Mouse (Mus musculus): ENCODE data around the gene Prss27.
A peak's percentile ranks its signal among the peaks of the same experiment; 100 is the strongest.
"Not testable (repeated sequence)": the region's sequence is repeated elsewhere in the genome, so short reads cannot be mapped to it uniquely, and the experiment has no call there.

Gene Prss27

DNA sequence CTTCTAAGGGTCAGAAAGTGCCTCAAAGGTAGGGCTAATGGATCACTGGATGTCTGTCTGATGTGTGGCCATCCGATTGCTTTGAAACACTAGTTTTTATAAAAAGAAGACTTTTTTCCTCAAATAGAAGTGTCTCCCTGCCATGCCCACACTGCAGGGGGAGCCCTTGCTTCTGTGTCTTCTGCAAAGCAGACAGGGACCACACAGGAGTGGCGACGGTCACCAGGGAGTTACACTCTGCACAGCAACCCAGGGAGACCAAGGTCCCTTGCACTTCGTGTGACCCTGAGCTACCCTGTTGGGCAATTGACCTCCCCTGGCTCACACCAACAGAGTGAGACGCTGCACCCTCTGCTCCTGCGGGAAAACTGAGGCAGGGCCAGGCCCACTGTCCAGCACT, 990 bp upstream of the Prss27 start:
- DNase-seq = no peak

DNA sequence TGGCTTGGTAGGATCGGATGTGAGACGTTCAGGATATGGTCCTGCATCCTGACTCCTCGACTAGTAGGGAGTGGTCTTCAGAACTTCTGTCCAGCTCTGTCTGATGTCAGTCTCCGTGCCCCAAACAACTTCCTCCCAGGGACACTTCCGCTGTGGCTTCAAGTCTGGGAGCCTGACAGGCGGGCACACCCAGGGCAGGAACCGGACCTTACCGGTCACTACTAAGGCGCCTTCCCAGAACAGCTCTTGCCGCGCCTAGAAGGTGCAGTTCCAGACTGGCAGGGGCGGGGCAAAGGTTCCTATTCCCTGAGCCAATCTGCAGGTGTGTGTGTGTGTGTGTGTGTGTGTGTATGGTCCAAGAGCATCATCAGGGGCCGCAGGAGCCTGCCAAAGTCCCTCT, 584 bp upstream of the Prss27 start:
- no peak for DNase-seq

DNA sequence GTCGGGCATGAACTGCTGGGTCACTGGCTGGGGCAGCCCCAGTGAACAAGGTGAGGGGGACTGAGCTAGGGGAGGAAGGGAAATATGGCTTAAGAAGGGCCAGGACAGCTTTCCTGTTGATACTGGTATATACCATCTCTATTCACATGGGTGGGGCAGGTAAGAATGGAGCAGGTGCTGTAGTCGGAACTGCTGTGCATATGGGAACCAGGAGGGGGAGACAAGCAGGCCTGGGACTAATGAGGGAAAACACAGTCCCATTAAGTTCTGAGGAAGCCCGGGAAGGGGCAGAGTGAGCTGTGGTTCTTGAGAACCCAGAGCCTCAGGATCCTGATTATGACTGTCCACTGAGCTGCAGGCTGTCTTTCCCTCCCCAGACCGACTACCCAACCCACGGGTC, 6.5 kb downstream of the Prss27 start:
- DNase-seq = no peak

DNA sequence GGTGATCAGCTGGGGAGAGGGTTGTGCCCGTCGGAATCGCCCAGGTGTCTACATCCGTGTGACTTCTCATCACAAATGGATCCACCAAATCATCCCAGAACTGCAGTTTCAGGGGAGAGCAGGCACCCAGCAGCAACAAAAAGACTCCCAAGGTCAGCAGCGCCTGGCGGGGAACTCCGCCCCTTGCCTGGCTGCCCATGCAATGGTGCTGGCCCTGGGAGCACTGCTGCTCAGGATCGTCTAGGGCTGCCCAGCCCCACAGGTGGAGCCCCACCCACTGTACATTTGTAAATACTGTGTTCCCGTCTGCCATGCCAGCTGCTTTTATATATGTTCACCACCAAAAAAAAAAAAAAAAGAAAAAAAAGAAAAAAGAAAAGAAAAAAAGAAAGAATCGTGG, 7.7 kb downstream of the Prss27 start:
- no peak for DNase-seq

DNA sequence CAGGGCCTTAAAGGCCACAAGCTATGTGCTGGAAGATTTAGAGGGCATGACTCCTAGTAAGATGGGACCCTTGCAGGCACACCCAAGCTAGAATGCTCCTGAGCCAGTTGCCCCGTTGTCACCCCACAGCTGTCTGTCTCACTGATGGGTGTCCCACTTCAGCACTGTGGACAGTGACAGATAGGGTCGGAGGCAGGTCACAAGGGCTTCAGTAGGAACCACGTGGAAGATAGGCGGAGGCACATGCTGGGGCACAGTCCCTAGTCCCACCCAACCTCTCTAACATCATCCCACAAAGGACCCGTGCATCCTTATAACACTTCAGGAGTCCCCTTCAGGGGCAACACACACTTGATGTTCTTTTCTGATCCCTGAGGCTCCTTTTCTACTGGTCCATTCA, 8.1 kb downstream of the Prss27 start:
- DNase-seq = no peak

DNA sequence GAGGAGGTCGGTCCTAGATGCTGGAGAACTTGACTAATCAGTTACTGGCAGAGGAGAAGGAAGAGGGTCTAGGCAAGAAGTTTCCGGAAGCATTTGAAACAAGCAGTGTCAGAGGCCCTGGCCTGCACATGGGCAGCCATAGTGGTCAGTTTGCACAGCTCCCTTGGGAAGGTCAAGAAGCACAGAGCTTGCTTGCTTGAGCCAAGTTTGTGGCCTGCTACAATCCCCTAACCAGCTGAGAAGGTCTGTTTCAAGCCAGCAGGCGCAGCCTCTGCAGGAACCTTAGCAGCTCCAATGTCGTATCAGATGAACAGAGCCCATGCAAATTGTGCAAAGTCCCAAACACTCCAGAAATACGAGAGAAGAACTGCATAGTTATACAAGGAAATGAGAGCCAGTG, 10.1 kb downstream of the Prss27 start:
- no peak for DNase-seq

GRCm38 (mm10) chr17:24049008-24049407, 11.1 kb downstream of the Prss27 start:
- no peak for DNase-seq

- peak; percentile 21 to 30 for DNase-seq
These were observed 19.0 kb downstream of the Prss27 start for GRCm38 (mm10) chr17:24056636-24057625.

DNA sequence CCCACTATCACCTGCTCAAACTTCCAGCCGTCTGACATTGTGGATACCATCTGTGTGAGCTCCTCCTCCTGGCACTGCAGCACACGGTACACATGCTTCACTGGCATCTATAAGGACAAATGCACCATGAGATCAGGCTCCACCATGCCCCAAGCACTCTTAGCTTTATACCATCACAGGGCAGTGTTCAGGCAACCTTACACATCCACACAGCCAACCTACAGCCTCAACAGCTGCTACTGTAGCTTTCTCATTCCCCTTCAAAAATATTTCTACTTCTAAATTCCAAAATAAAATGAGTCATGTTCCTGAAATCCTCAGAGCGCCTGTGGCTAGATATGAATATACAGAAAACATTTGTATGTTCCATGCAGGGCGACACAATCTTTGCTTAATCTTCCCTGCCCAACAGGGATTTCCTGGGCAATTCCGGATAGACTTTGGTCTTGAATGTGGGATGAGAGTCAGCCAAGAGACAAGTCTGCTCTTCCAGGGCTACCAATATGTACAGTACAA, 19.8 kb downstream of the Prss27 start:
- no peak for DNase-seq

- no peak for DNase-seq
These were observed 24.7 kb downstream of the Prss27 start for GRCm38 (mm10) chr17:24062459-24063155.

DNA sequence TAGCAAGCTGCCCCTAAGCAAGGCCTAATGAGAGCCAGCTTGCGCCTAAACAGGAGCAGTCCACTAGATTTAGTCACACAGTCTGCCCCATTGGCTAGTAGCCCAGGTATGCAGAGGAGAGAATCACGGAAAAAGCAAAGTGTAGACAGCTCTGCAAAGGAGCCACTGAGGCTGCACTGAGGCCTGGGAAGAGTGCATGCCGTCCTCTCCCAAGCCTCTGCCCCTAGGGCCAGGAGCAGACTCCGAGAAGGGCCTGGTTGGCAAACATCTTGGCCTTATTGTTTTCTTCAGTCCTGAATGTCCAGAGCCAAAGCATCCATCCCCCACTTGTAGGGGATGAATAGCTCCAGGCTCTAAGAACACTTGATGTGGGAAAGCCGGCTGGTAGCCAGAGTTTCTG, 30.3 kb downstream of the Prss27 start:
- DNase-seq = no peak

GRCm38 (mm10) chr17:24069531-24069930, 31.6 kb downstream of the Prss27 start:
- no peak for DNase-seq

DNA sequence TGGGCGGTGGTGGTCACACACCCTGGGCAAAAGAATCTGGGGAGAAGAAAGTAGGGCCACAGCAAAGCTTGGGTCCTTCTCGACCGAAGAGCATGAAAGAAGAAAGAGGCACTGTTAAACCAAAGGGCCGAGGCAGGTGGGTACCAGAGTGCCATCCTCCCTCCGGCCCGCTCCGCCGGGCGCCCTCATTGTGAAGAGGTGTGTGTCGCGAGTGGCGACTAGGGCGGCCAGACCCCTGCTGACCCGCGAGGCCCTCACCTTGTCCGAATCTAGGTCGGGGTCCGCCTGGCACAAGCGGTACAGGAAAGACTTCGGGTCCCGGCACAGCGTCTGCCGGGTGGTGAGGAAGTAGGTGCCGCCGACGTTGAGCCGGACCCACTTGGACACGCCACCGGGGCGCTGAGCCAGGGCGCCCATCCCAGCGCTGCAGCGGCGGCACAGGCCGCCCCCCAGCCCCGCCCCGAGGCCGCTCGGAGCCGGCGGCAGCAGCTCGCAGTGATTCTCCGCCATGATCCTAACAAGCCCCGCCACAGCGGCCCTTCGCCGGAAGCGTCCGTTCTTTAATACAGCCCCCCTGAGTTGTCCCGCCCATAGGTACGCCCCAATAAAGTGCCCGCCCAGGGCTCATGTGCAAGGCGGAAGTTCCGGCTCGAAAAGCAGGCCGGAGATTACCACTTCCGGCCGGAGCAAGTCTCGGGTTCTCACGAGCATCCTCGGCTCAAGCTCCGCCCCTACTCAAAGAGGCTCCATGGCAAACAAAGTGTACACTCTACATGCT, 35.2 kb downstream of the Prss27 start, which contains the start of gene Kctd5:
Gene Kctd5, minus strand, starts transcription at position 567 of the 778 bp plus-strand sequence.
- peak; percentile 92 to 95 for DNase-seq

GRCm38 (mm10) chr17:24077101-24077500, 39.2 kb downstream of the Prss27 start:
- no peak for DNase-seq

DNA sequence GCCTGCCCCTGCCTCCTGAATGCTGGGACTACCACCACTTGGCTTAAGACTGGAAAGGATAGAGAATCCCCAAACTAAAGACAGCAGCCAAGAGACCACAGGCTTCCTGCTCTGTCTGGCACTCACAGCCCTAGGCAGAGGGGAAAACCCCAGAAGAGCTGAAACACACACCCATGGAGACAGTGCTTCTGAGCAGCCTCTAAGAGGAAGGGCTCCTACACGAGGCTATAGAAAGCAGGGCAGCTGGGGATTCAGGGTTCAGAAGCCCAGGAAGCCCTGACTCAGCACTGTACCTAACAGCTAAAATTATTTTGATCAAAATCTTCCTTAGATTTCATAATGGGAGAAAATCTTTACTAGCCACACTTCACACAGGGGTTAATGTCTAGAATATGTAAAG, 46.6 kb downstream of the Prss27 start:
- DNase-seq = no peak

GRCm38 (mm10) chr17:24086399-24086798, 48.5 kb downstream of the Prss27 start:
- DNase-seq = not testable (repeated sequence)

GRCm38 (mm10) chr17:24090575-24090974, 52.6 kb downstream of the Prss27 start:
- no peak for DNase-seq

Measured in kidney, adult 8-10 months (tissue).